In genomic region chr11:86925085-86925638, GRCm38 (mm10) we compare ENCODE assay signal across 22 mouse cellular contexts.
A peak's percentile ranks its signal among the peaks of the same experiment; 100 is the strongest.
DNase-seq lines count a peak whose midpoint lies in the region; ATAC-seq and TF ChIP-seq lines count a peak whose summit lies in the region.
"Had no signal": no experiment of that assay in that cellular context is flagged by ENCODE, and none has a peak within 500 bp of the region (broad histone marks: within the 10 kb centered on the region; RNA-seq: fewer than 3 reads in every experiment).

No protein-coding gene starts in this region.

- 76% methylated on average over 9 of the region's 9 CpGs for WGBS in intestine, postnatal 0 days
- 89% methylated on average over 9 of the region's 9 CpGs for WGBS in forebrain, embryonic 15.5 days

- no peaks in the 10 kb centered on the region for H3K27me3 ChIP-seq in intestine, postnatal 0 days (replicated peaks; ENCODE audit: control insufficient read depth, insufficient read depth, low read length)
- no peaks in the 10 kb centered on the region for H3K27me3 ChIP-seq in forebrain, embryonic 15.5 days
- H3K27me3 ChIP-seq: embryonic facial prominence, embryonic 15.5 days; heart, embryonic 12.5 days; kidney, embryonic 15.5 days; limb, embryonic 15.5 days; liver, embryonic 15.5 days; neural tube, embryonic 12.5 days had no signal

- H3K4me3 ChIP-seq in intestine, postnatal 0 days (ENCODE audit: low read depth, low read length) = no peak overlapping the region
- H3K4me3 ChIP-seq in forebrain, embryonic 15.5 days = no peak overlapping the region
- H3K4me3 ChIP-seq: embryonic facial prominence, embryonic 15.5 days; heart, embryonic 12.5 days; kidney, embryonic 15.5 days; limb, embryonic 15.5 days; liver, embryonic 15.5 days; megakaryocyte, embryonic 14.5 days; neural tube, embryonic 12.5 days had no signal

- H3K36me3 ChIP-seq in intestine, postnatal 0 days (ENCODE audit: control insufficient read depth, insufficient read depth) = no peaks in the 10 kb centered on the region
- no peaks in the 10 kb centered on the region for H3K36me3 ChIP-seq in forebrain, embryonic 15.5 days
- H3K36me3 ChIP-seq: embryonic facial prominence, embryonic 15.5 days; heart, embryonic 12.5 days; kidney, embryonic 15.5 days; limb, embryonic 15.5 days; liver, embryonic 15.5 days; neural tube, embryonic 12.5 days had no signal

- no peaks in the 10 kb centered on the region for H3K9me3 ChIP-seq in intestine, postnatal 0 days (ENCODE audit: control insufficient read depth)
- no peaks in the 10 kb centered on the region for H3K9me3 ChIP-seq in forebrain, embryonic 15.5 days
- H3K9me3 ChIP-seq: embryonic facial prominence, embryonic 15.5 days; heart, embryonic 12.5 days; kidney, embryonic 15.5 days; limb, embryonic 15.5 days; liver, embryonic 15.5 days; megakaryocyte, embryonic 14.5 days; neural tube, embryonic 12.5 days had no signal

- peak; percentile 45 for DNase-seq in CD4-positive helper T cell, adult 2 months (ENCODE audit: low read depth, low spot score)
- DNase-seq in T-cell, adult 2 months (ENCODE audit: low spot score) = peak; percentile 42
- DNase-seq in thymus, postnatal 25 days = peak; percentile 56
- no peak for DNase-seq in layer of hippocampus, postnatal 25 days (ENCODE audit: extremely low spot score in 1 of 2, low spot score in 1 of 2)
- DNase-seq: cerebellum, postnatal 25 days; heart, postnatal 14 days; kidney, postnatal 4 days; lung, postnatal 10 days; right cerebral cortex, postnatal 4 days had no signal

- peak; percentile 45 for ATAC-seq in megakaryocyte, adult 5-6 weeks (ENCODE audit: poor library complexity, severe bottlenecking)
- no peak for ATAC-seq in intestine, postnatal 0 days
- no peak for ATAC-seq in forebrain, embryonic 15.5 days (replicated peaks)
- ATAC-seq: intestine, embryonic 16.5 days had no signal

- no peak overlapping the region for H3K27ac ChIP-seq in intestine, postnatal 0 days (ENCODE audit: low read depth, low read length)
- H3K27ac ChIP-seq in forebrain, embryonic 15.5 days (replicated peaks) = no peak overlapping the region
- H3K27ac ChIP-seq: embryonic facial prominence, embryonic 15.5 days; hindbrain, embryonic 14.5 days; kidney, embryonic 15.5 days; limb, embryonic 15.5 days; liver, embryonic 15.5 days; neural tube, embryonic 12.5 days; stomach, postnatal 0 days had no signal

- no peak overlapping the region for H3K4me2 ChIP-seq in intestine, postnatal 0 days (replicated peaks; ENCODE audit: low read depth)
- H3K4me2 ChIP-seq in forebrain, embryonic 15.5 days (replicated peaks) = no peak overlapping the region
- H3K4me2 ChIP-seq: embryonic facial prominence, embryonic 15.5 days; heart, embryonic 12.5 days; hindbrain, embryonic 14.5 days; kidney, embryonic 15.5 days; limb, embryonic 15.5 days; liver, embryonic 15.5 days; neural tube, embryonic 12.5 days had no signal

- peaks cover 14% of the 10 kb centered on the region for H3K4me1 ChIP-seq in intestine, postnatal 0 days (replicated peaks; ENCODE audit: control insufficient read depth, insufficient read depth, low read length)
- no peaks in the 10 kb centered on the region for H3K4me1 ChIP-seq in forebrain, embryonic 15.5 days
- H3K4me1 ChIP-seq: neural tube, embryonic 12.5 days had no signal

- TF ChIP-seq CTCF in intestine, postnatal 0 days (IDR thresholded peaks at IDR 0.05; ENCODE audit: low read depth) = no peak

- no peak overlapping the region for H3K9ac ChIP-seq in intestine, postnatal 0 days (ENCODE audit: low read depth, low read length)
- H3K9ac ChIP-seq in forebrain, embryonic 15.5 days (replicated peaks) = no peak overlapping the region
- H3K9ac ChIP-seq: embryonic facial prominence, embryonic 15.5 days; heart, embryonic 12.5 days; hindbrain, embryonic 14.5 days; kidney, embryonic 15.5 days; limb, embryonic 15.5 days; liver, embryonic 15.5 days; neural tube, embryonic 12.5 days had no signal

Comparison
In these comparisons a context has a peak if more than half of its experiments do, and no peak if none do; other contexts are left out.
1. DNase-seq: peak in CD4-positive helper T cell, adult 2 months (single experiment), T-cell, adult 2 months (single experiment) and thymus, postnatal 25 days (single experiment); none in layer of hippocampus, postnatal 25 days (0 of 2).